Mouse (Mus musculus) testis, adult 2 months (tissue): Measurements from ENCODE around the gene Grin3b.

ENCODE experiments used
- CTCF ChIP-seq: fragments of 200-500 bp; IDR thresholded peaks from 2 replicates; pipeline ENCODE4 v1.5.1; 2012; ENCODE audit warnings: low read depth, mild to moderate bottlenecking, inconsistent platforms, low read length, moderate library complexity; ENCODE audit not compliant: control insufficient read depth, insufficient read depth, insufficient replicate concordance
- POLR2A ChIP-seq: fragments of 200-500 bp; IDR thresholded peaks from 2 replicates; pipeline ENCODE4 v1.6.1; 2012; ENCODE audit warnings: low read depth, mild to moderate bottlenecking, inconsistent platforms, low read length, moderate library complexity; ENCODE audit not compliant: control insufficient read depth

DNA sequence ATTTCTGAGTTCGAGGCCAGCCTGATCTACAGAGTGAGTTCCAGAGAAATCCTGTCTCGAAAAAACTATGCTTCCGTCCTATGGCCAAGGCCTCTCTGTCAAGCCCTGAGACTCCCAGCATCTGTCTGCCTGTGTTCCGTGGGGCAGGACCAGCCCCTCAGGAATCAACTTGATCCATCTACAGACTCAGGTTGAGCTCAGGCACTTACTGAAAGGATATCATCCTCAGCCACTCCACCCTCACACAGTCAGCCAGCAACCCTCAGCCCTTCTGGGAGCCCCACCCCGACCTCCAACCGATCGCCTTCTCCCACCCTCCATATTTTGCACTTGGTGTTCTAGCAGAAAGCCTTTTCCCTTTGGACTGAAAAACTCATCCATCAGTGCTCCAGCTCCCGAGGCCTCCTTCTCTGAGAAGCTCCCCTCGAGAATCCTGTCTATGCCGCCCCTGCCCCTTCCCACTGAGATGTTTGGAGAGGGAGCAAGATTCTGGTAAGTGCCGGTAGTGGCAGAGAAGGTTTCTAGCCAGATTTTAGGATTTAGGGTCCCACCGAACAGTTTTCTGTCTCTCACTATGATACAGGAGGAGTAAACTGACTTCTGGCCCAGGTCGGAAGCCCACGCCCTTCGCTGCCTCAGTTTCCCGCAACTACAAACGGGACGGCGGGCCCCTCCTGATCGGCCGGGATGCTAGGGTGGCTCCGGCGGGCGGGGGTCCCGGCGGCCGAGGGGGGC lies 17.4 kb downstream of the Grin3b start:
- no peak for TF ChIP-seq CTCF
- TF ChIP-seq POLR2A = no peak
